Mouse (Mus musculus) embryonic facial prominence, embryonic 10.5 days (tissue): ENCODE measurements around the gene Tmem131. TPM values are rescaled to one million over a fixed set of nuclear protein-coding genes. Genes with fewer than 3 reads are reported as not detected.
"Not testable (repeated sequence)": the region's sequence is repeated elsewhere in the genome, so short reads cannot be mapped to it uniquely, and the experiment has no call there.

Experiments
- DNase-seq: peaks from one replicate; pipeline ENCODE4 v3.0.0-alpha.2; 2017; ENCODE audit warnings: low spot score
- H3K27ac ChIP-seq: fragments of 300-500 bp; sonication (generic); replicated peaks from 2 replicates; pipeline ENCODE4 v1.5.1; 2016; ENCODE audit warnings: mild to moderate bottlenecking
- H3K27me3 ChIP-seq: fragments of 300-500 bp; sonication (generic); replicated peaks from 2 replicates; pipeline ENCODE4 v1.6.1; 2016; ENCODE audit warnings: low read depth, mild to moderate bottlenecking; ENCODE audit not compliant: poor library complexity, severe bottlenecking
- H3K36me3 ChIP-seq: fragments of 300-500 bp; sonication (generic); replicated peaks from 2 replicates; pipeline ENCODE4 v1.6.1; 2016; ENCODE audit warnings: mild to moderate bottlenecking, moderate library complexity
- H3K4me1 ChIP-seq: fragments of 300-500 bp; sonication (generic); 2 replicates; pipeline ENCODE4 v1.6.1; 2016
- H3K4me3 ChIP-seq: fragments of 300-500 bp; sonication (generic); 2 replicates; pipeline ENCODE4 v1.5.1; 2016; ENCODE audit warnings: mild to moderate bottlenecking, moderate library complexity
- H3K9me3 ChIP-seq: fragments of 300-500 bp; sonication (generic); 2 replicates; pipeline ENCODE4 v1.6.1; 2016; ENCODE audit warnings: mild to moderate bottlenecking
- WGBS: fragments of 180-500 bp; shearing (Covaris S2); methylation state at CpG from one replicate; pipeline ENCODE4 v1.1.7; 2016; 5-methylcytosine and 5-hydroxymethylcytosine counted together
- polyA plus RNA-seq: library from polyadenylated mRNA; unstranded; fragments of >200 nt; fragmentation: Nextera tagmentation; extraction: Ambion mirVana; gene quantifications from 2 replicates; pipeline ENCODE4 v1.2.1, GENCODE M21; 2016

Gene Tmem131
- polyA plus RNA-seq, 1 experiment from 2014 or later: 14.0 TPM

DNA sequence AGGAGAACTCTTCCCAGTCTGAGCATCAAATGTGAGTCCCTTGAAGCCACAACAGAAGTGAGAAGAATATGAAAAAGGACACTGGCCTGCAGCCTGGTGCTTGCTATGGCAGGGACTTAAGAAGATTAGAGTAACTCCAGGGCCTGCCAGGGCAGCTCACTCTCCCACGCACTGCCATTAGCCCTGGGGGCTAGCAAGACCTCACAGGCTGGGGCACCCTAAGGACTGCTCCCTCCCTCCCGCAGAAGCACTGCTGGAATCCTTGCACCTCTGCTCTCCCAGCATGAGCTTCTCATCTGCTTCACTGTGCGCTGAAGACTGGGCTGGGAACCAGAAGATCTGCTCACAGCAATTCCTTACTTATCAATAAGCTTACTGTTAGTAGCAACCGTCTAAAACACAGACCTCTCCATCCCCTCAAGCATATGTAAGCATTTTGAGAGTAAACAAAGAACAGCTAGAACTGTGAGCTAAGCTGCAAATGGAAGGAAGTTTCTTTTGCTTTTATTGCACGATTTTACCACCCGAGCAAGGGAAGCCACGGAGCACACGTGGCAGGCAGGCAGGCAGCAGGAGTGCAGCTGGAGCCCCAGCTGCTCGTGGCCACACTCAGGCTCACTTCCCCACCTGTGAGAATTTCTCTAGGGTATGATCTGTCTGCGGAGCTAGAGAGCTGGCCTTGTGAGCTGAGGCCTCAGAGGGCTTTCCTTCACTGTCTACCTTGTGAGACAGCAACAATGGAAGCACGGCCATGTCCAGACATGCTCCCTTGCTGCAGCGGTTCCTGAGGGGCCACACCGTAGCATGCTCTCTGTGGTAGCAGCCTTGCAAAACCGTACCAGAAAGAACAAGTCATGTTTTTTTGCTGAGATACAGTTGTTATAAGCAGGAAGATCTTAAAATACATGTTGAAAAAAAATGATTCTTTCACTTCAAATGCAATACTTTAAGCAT is 112.3 kb downstream of the Tmem131 start:
- Histone ChIP-seq H3K27me3 (no peaks in the 10 kb centered on the region), H3K9me3 (no peaks in the 10 kb centered on the region), H3K27ac (peak overlapping the region; percentile 68), H3K4me1 (0 out of 2 replicates have a peak, but pooled peaks cover 7% of the 10 kb centered on the region), H3K4me3 (no peak overlapping the region), H3K36me3 (peaks cover 73% of the 10 kb centered on the region)
- DNase-seq: peak; percentile 26
- WGBS: 61% methylated on average over 14 of the region's 14 CpGs

DNA sequence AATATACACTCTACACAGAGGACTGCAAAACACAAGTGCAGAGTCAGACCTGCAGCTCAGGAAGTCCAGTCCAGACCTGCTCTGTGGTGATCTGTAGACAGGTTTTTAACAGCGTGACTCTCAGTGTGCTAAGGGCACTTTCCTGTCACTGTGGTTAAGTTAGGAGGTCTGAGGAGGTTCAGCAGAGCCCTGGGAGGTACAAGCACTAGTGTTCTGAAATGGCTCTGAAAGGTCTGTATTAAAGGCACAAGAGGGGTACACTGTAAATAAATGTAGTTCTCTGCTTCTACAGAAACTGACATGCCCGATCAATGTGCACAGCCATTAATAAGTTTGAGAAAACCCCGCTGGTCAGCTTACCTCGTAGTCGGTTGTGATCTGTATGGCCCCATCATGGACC is 119.1 kb downstream of the Tmem131 start:
- no peak for DNase-seq
- peaks cover 82% of the 10 kb centered on the region for H3K36me3 ChIP-seq
- WGBS: 94% methylated on average over 5 of the region's 5 CpGs
- no peak overlapping the region for H3K4me3 ChIP-seq
- no peaks in the 10 kb centered on the region for H3K27me3 ChIP-seq
- H3K9me3 ChIP-seq: no peaks in the 10 kb centered on the region
- H3K27ac ChIP-seq: no peak overlapping the region
- H3K4me1 ChIP-seq: no peaks in the 10 kb centered on the region

DNA sequence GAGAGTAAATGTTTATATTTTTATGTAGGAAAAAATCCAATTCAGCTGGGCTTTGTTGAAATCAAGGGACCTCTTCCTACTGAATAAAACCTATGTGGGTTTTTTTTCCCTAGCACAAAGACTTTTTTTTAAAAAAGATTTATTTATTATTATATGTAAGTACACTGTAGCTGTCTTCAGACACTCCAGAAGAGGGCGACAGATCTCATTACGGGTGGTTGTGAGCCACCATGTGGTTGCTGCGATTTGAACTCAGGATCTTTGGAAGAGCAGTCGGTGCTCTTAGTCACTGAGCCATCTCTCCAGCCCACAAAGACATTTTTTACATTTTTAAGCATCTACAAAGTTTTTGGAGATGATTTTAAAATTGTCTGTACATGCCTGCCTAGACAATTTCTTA is 121.5 kb downstream of the Tmem131 start:
- not testable (repeated sequence) for H3K9me3 ChIP-seq, H3K27ac ChIP-seq, DNase-seq, H3K4me1 ChIP-seq, H3K27me3 ChIP-seq, H3K4me3 ChIP-seq
- peaks cover 93% of the 10 kb centered on the region for H3K36me3 ChIP-seq
- 87% methylated on average over 4 of the region's 4 CpGs for WGBS

DNA sequence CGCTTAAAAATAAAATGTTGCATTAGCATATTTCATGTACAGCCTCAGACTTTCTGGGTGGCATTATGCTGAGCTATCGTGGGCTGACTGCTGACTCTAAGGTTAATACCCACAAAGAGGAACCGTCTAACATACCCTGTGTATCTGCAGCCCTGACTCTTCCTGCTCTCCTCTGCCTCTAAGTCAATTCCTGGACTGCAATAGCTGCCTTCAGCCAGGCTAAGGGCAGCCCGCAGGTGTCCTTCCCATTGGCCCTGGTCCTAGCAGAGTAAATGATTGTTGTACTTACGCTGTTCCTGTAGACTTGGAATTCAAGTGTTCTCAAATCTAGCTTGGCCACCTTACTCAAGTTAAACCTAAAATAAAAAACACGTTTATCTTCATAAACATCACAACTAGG is 128.3 kb downstream of the Tmem131 start:
- Histone ChIP-seq H3K36me3 (peaks cover 97% of the 10 kb centered on the region), H3K27ac (no peak overlapping the region), H3K4me3 (no peak overlapping the region), H3K27me3 (no peaks in the 10 kb centered on the region), H3K4me1 (no peaks in the 10 kb centered on the region), H3K9me3 (no peaks in the 10 kb centered on the region)
- DNase-seq: no peak
- WGBS: 91% methylated on average over 6 of the region's 6 CpGs

DNA sequence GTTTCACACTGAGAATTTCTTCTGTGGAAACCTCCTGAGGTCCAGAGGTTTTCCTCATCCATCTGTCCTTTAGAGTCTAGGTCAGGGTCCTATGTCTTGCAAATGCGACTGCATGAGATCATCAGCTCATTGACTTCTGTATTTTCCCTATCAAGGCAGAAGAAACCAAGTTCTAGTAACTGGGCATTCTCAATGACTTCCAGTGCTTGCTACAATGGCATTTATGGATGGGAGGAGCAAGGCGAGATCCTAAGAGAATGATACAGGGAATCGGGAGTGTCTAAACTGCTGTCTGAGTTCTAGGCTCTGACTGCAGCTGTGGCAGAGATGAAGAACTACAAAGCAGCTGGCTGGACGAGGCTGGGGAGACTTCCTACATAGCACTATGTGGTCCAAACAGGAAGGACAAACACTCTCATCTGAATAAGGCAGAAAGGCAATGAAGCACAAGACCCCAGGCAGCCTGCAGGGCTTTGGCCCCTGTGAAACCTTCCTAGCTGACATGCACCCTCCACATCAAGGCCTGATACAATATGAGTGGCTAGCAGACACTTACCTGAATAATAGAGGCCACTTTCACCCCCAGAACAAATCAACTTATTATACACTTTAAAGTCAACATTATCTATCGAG is 129.1 kb downstream of the Tmem131 start:
- Histone ChIP-seq H3K4me3 (no peak overlapping the region), H3K9me3 (no peaks in the 10 kb centered on the region), H3K36me3 (peaks cover 99% of the 10 kb centered on the region), H3K27ac (no peak overlapping the region), H3K4me1 (no peaks in the 10 kb centered on the region), H3K27me3 (no peaks in the 10 kb centered on the region)
- 86% methylated on average over 5 of the region's 5 CpGs for WGBS
- no peak for DNase-seq

DNA sequence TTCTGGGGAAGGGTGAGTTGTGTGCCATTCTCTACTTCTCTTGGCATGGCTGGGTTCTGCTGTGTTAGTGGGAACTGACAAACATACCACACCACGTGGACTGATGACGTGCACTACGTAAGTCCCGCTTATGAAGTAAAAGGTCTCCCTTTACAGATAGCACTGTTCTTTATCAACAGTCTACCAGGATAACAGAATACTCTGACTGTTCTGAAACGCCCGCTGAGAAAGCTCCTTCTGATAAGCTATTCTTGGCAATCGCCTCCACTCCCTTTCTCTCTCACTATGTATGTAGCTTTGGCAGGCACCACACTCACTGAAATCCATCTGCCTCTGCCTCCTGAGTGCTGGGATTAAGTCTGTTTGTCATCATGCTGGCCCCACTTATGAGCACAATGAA is 130.1 kb downstream of the Tmem131 start:
- no peak overlapping the region for H3K27ac ChIP-seq
- H3K9me3 ChIP-seq: no peaks in the 10 kb centered on the region
- no peaks in the 10 kb centered on the region for H3K27me3 ChIP-seq
- H3K36me3 ChIP-seq: peaks cover 99% of the 10 kb centered on the region
- no peak for DNase-seq
- no peaks in the 10 kb centered on the region for H3K4me1 ChIP-seq
- WGBS: 92% methylated on average over 7 of the region's 7 CpGs
- no peak overlapping the region for H3K4me3 ChIP-seq

DNA sequence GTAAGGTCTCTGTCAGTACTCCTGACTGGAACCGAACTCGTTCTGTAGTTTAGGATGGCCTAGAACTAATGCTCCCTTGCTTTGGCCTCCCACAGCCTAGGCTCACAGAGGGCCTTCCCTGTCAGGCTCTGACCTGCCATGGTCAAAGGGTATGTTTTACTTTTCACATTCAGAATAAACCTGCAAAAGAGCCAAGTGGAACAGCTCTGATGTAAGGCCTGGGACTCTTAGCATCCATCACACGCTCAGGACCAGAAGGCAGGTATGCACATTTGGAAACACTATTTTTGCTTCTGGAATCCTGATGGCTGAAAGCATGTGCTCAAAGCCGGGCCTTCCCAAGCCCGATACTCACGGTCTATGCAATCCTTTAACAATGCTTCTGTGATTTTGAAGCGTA is 131.7 kb downstream of the Tmem131 start:
- H3K4me1 ChIP-seq: no peaks in the 10 kb centered on the region
- no peaks in the 10 kb centered on the region for H3K9me3 ChIP-seq
- no peaks in the 10 kb centered on the region for H3K27me3 ChIP-seq
- H3K36me3 ChIP-seq: peaks cover 99% of the 10 kb centered on the region
- 92% methylated on average over 7 of the region's 7 CpGs for WGBS
- DNase-seq: no peak
- no peak overlapping the region for H3K4me3 ChIP-seq
- H3K27ac ChIP-seq: no peak overlapping the region

DNA sequence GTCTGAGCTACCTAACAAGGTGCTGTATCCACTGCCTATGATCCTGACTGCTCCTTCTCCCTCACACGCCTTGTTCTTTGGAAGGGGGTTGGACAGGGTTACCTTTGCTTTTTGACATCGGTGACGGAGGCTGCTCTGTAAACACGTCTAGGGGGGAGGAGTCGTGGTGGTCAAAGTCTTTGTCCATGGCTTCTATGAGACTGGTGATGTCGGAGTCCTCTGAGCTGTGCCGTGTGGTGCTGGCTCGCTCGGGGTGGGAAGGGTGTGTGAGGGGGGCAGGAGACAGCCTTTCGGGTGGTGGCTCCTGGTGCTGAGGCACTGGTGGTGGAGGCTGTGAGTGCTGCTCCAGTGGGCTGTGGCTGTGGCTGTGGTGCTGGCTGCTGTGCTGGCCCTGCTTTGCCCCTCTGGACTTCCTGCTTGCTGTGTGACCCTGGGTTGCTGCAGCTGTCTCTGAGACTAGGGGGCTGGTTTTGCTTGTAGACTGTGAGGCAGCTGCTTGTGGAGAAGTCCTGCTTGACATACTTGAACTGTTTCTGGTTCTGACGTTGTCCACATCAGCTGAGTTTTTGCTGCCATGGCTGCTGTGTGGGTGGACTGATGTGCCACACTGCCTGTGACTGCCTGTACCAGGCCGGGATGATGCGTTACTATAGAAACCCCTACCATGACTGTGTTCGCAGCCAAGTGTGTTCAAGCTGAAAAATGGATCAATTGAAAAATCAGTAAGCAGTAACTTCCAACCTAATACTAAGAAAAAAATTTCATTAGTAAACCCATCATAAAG is 135.5 kb downstream of the Tmem131 start:
- Histone ChIP-seq H3K36me3 (peaks cover 100% of the 10 kb centered on the region), H3K4me1 (no peaks in the 10 kb centered on the region), H3K27ac (no peak overlapping the region), H3K4me3 (no peak overlapping the region), H3K27me3 (no peaks in the 10 kb centered on the region), H3K9me3 (no peaks in the 10 kb centered on the region)
- DNase-seq: no peak
- WGBS: 96% methylated on average over 14 of the region's 14 CpGs

DNA sequence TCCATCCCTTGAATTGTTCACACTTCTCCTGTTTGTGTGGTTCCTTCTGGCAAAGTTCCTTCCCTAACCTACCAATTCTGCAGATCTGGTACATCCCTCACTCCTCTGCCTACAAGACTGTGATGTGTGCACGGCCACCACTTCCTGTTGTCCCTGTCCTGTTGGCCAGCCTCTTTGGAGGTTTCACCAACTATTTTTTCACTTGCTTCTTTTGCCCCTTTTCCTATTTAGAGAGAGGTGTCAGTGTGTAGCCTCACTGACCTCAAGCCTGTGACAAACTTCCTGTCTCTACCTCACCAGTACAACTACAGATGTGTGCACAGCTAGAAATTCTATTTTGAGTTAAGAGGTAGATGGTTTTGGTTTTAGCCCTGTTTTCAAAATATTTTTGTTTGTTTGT is 136.4 kb downstream of the Tmem131 start:
- no peaks in the 10 kb centered on the region for H3K27me3 ChIP-seq
- H3K27ac ChIP-seq: no peak overlapping the region
- H3K9me3 ChIP-seq: no peaks in the 10 kb centered on the region
- 93% methylated on average over 1 of the region's 1 CpGs for WGBS
- no peak overlapping the region for H3K4me3 ChIP-seq
- peaks cover 98% of the 10 kb centered on the region for H3K36me3 ChIP-seq
- no peaks in the 10 kb centered on the region for H3K4me1 ChIP-seq
- no peak for DNase-seq

DNA sequence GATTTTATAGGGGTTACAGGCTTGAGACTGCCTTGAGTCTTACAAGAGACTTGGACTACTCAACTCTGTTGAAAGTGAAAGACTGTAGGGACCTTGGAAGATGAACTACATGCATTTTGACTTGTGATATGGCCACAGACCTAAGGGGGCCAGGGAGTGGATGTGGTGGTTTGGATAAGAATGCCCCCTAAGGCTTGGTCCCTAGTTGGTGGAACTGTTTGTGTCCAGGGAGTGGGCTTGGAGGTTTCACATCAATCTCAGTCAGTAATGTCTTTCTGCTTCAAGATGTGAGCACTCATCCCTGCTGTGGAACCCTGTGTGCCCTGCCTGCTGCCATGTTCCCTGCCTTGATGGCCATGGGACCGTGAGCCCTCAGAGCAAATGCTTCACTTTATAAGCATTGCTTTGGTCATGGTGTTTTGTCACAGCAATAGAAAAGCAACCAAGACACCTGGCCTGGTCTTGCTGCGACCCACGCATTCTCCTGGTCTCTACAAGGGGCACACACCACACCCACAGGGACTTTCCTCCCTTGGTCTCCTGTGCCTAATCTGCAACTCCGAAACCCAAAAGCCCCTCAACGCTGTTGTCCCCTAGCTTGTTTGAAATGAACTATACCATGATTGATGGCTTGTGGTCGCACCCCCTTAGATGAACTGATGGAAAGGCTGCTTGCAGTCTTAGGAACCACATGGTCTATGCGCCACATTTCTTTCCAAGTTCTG is 137.1 kb downstream of the Tmem131 start:
- DNase-seq: no peak
- WGBS: 95% methylated on average over 7 of the region's 7 CpGs
- Histone ChIP-seq H3K4me3 (no peak overlapping the region), H3K27me3 (no peaks in the 10 kb centered on the region), H3K9me3 (no peaks in the 10 kb centered on the region), H3K36me3 (peaks cover 98% of the 10 kb centered on the region), H3K4me1 (no peaks in the 10 kb centered on the region), H3K27ac (no peak overlapping the region)

DNA sequence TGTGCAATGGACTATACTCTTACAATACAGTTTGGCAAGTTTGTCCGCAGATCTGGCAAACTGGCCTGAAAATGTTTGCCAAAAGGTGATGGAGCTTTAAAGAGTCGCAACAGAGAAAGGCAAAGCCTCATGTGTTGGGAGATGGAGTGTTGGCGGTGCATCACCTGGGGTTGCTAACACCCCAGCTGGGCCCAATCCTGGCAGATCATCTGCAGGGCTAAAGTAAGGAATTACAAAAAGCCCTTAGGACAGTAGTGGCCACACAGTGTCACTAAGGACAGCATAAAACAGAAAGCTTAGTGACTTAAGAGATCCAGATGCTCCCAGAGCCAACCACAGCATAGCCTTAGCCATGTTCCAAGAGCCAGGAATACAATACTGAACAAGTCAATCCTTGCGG is 138.6 kb downstream of the Tmem131 start:
- Histone ChIP-seq H3K4me3 (no peak overlapping the region), H3K4me1 (no peaks in the 10 kb centered on the region), H3K27me3 (no peaks in the 10 kb centered on the region), H3K9me3 (no peaks in the 10 kb centered on the region), H3K36me3 (peaks cover 94% of the 10 kb centered on the region), H3K27ac (no peak overlapping the region)
- no peak for DNase-seq
- 95% methylated on average over 4 of the region's 4 CpGs for WGBS

DNA sequence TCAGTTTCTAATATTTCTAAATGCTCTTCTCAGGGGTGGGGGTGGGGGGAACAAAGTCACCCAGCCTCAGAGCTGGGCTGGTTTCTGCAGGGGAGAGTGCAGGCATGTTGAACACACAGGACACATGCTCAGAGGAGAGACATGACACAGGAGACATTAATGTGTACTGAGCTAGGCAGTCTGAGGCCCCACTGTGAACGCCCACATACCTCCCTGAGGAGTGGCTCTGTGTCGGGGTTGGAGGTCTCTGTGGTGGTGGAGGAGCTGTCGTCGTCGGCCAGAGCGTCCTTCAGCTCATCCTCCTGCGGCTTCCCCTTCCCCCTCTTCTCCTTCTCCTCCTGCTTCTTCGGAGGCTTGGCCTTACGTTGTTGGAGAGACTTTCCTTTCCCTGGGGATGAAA is 139.2 kb downstream of the Tmem131 start:
- Histone ChIP-seq H3K4me3 (no peak overlapping the region), H3K36me3 (peaks cover 94% of the 10 kb centered on the region), H3K9me3 (no peaks in the 10 kb centered on the region), H3K27ac (no peak overlapping the region), H3K27me3 (no peaks in the 10 kb centered on the region), H3K4me1 (no peaks in the 10 kb centered on the region)
- no peak for DNase-seq
- WGBS: 79% methylated on average over 9 of the region's 9 CpGs
